Mouse (Mus musculus) CH12.LX (cell line): Measurements from ENCODE around the gene Klf3. TPM values are rescaled to one million over a fixed set of nuclear protein-coding genes. Genes with fewer than 3 reads are reported as not detected.

Experiments
- DNase-seq: peaks from one replicate; pipeline ENCODE4 v3.0.0-alpha.2; 2013; ENCODE audit errors: extremely low read depth
- H3K27ac ChIP-seq: 2 replicates; pipeline ENCODE4 v1.5.1; 2012; ENCODE audit warnings: low read depth, mild to moderate bottlenecking, control low read depth, moderate library complexity; ENCODE audit not compliant: insufficient read depth
- H3K27me3 ChIP-seq: replicated peaks from 2 replicates; pipeline ENCODE3; 2012; ENCODE audit warnings: inconsistent platforms
- H3K36me3 ChIP-seq, 2 experiments: replicated peaks in 1 of 2; 2 replicates each; pipeline versions ENCODE3 to v1.6.1; 2012; ENCODE audit warnings: inconsistent platforms in 1 of 2, low read length in 1 of 2, mild to moderate bottlenecking in 1 of 2, mixed read lengths in 1 of 2, moderate library complexity in 1 of 2; ENCODE audit not compliant: control insufficient read depth in 1 of 2, insufficient read depth in 1 of 2
- H3K4me1 ChIP-seq, 2 experiments: 2 replicates each; pipeline ENCODE4 v1.6.1; 2012; ENCODE audit warnings: inconsistent platforms in 1 of 2, moderate library complexity in 1 of 2; ENCODE audit not compliant: insufficient read depth in 2 of 2, control insufficient read depth in 1 of 2
- H3K4me2 ChIP-seq: 2 replicates; pipeline ENCODE4 v1.6.1; 2012; ENCODE audit warnings: low read depth, mild to moderate bottlenecking, control low read depth; ENCODE audit not compliant: poor library complexity, insufficient read depth, severe bottlenecking
- H3K4me3 ChIP-seq, 3 experiments: fragments of 150-350 bp in 1 of 3; sonication (generic) in 1 of 3; replicated peaks in 1 of 3; 2 replicates each; pipeline versions ENCODE3 to v1.5.1; 2011 to 2012; ENCODE audit warnings: low read depth in 2 of 3, low read length in 2 of 3, mild to moderate bottlenecking in 2 of 3, moderate library complexity in 2 of 3, control low read depth in 1 of 3, improper control_type of control experiment in 1 of 3, inconsistent platforms in 1 of 3, mixed read lengths in 1 of 3; ENCODE audit not compliant: poor library complexity in 1 of 3
- H3K79me2 ChIP-seq: replicated peaks from 2 replicates; pipeline ENCODE4 v1.6.1; 2012; ENCODE audit warnings: mild to moderate bottlenecking, moderate library complexity; ENCODE audit not compliant: control insufficient read depth, poor library complexity, insufficient read depth, severe bottlenecking; ENCODE audit errors: extremely low read depth
- H3K9ac ChIP-seq: 2 replicates; pipeline ENCODE4 v1.6.1; 2012; ENCODE audit warnings: low read depth, mild to moderate bottlenecking, control low read depth, moderate library complexity; ENCODE audit not compliant: insufficient read depth
- H3K9me3 ChIP-seq: replicated peaks from 2 replicates; pipeline ENCODE3; 2012; ENCODE audit warnings: low read length, inconsistent platforms, mixed read lengths
- BHLHE40 ChIP-seq: IDR thresholded peaks from 2 replicates; pipeline ENCODE4 v1.6.1; 2011; ENCODE audit warnings: mild to moderate bottlenecking, low read depth, low read length, improper control_type of control experiment
- CHD2 ChIP-seq: IDR thresholded peaks from 2 replicates; pipeline ENCODE4 v1.6.1; 2011; ENCODE audit warnings: low read length, improper control_type of control experiment
- EP300 ChIP-seq: IDR thresholded peaks from 2 replicates; pipeline ENCODE4 v1.6.1; 2011; ENCODE audit warnings: low read length, improper control_type of control experiment
- GABPA ChIP-seq: IDR thresholded peaks from 2 replicates; pipeline ENCODE4 v1.6.1; 2012; ENCODE audit warnings: low read depth, low read length, improper control_type of control experiment, inconsistent platforms; ENCODE audit not compliant: insufficient replicate concordance
- JUND ChIP-seq: conservative IDR thresholded peaks from 2 replicates; pipeline ENCODE4 v1.6.1; 2011; ENCODE audit warnings: low read depth, low read length, improper control_type of control experiment
- KAT2A ChIP-seq: IDR thresholded peaks from 2 replicates; pipeline ENCODE4 v1.6.1; 2012; ENCODE audit warnings: low read length, improper control_type of control experiment, inconsistent platforms; ENCODE audit not compliant: insufficient replicate concordance
- MAFK ChIP-seq: IDR thresholded peaks from 2 replicates; pipeline ENCODE4 v1.6.1; 2011; ENCODE audit warnings: low read length, improper control_type of control experiment; ENCODE audit not compliant: insufficient replicate concordance
- MAZ ChIP-seq: IDR thresholded peaks from 2 replicates; pipeline ENCODE4 v1.6.1; 2012; ENCODE audit warnings: low read depth, mild to moderate bottlenecking, inconsistent platforms, low read length, improper control_type of control experiment, moderate library complexity
- MYC ChIP-seq: IDR thresholded peaks from 2 replicates; pipeline ENCODE4 v1.6.1; 2011; ENCODE audit warnings: low read depth, mild to moderate bottlenecking, improper control_type of control experiment, low read length
- POLR2A ChIP-seq: IDR thresholded peaks from 2 replicates; pipeline ENCODE4 v1.6.1; 2011; ENCODE audit warnings: low read depth, mild to moderate bottlenecking, improper control_type of control experiment, low read length
- RCOR1 ChIP-seq: conservative IDR thresholded peaks from 2 replicates; pipeline ENCODE4 v1.6.1; 2012; ENCODE audit warnings: low read depth, mild to moderate bottlenecking, inconsistent platforms, low read length, improper control_type of control experiment
- SIN3A ChIP-seq: IDR thresholded peaks from 2 replicates; pipeline ENCODE4 v1.6.1; 2012; ENCODE audit warnings: low read length, improper control_type of control experiment, inconsistent platforms
- SMC3 ChIP-seq: IDR thresholded peaks from 2 replicates; pipeline ENCODE4 v1.6.1; 2011; ENCODE audit warnings: low read depth, low read length, improper control_type of control experiment
- TBP ChIP-seq: conservative IDR thresholded peaks from 2 replicates; pipeline ENCODE4 v1.6.1; 2011; ENCODE audit warnings: low read depth, low read length, improper control_type of control experiment
- UBTF ChIP-seq: IDR thresholded peaks from 2 replicates; pipeline ENCODE4 v1.6.1; 2012; ENCODE audit warnings: low read depth, mild to moderate bottlenecking, inconsistent platforms, low read length, improper control_type of control experiment, moderate library complexity
- USF1 ChIP-seq: IDR thresholded peaks from 2 replicates; pipeline ENCODE4 v1.6.1; 2014; ENCODE audit warnings: low read depth, mild to moderate bottlenecking, inconsistent platforms, low read length, improper control_type of control experiment
- USF2 ChIP-seq: conservative IDR thresholded peaks from 2 replicates; pipeline ENCODE4 v1.6.1; 2011; ENCODE audit warnings: low read depth, low read length, improper control_type of control experiment
- ZC3H11A ChIP-seq: IDR thresholded peaks from 2 replicates; pipeline ENCODE4 v1.6.1; 2012; ENCODE audit warnings: low read depth, mild to moderate bottlenecking, inconsistent platforms, low read length, improper control_type of control experiment
- ZKSCAN1 ChIP-seq: IDR thresholded peaks from 2 replicates; pipeline ENCODE4 v1.6.1; 2012; ENCODE audit warnings: low read depth, inconsistent platforms, low read length, improper control_type of control experiment, borderline replicate concordance
- ZMIZ1 ChIP-seq: IDR thresholded peaks from 2 replicates; pipeline ENCODE4 v1.6.1; 2012; ENCODE audit warnings: low read depth, mild to moderate bottlenecking, inconsistent platforms, low read length, improper control_type of control experiment
- dilution Hi-C: fragments of 300-500 bp; cut with MboI; formaldehyde crosslinking; loops from 2 replicates; pipeline ENCODE4 v1.14.3; 2020; ENCODE audit warnings: low sequenced_read_pairs; ENCODE audit not compliant: extremely low pct_unique_long_range_greater_than_20kb, extremely low pct_ligation_motif_present
- in situ Hi-C: fragments of 300-500 bp; cut with MboI; formaldehyde crosslinking; loops from 3 replicates; pipeline ENCODE4 v1.14.3; 2019; ENCODE audit warnings: low sequenced_read_pairs, low pct_ligation_motif_present, low pct_unique_long_range_greater_than_20kb, mixed read lengths
- polyA plus RNA-seq: library from polyadenylated mRNA; unstranded; fragments of >175 nt; gene quantifications from 2 replicates; pipeline ENCODE4 v1.2.1, GENCODE M21; 2012; ENCODE audit warnings: low read depth; ENCODE audit not compliant: insufficient read length
- total RNA-seq, 2 experiments: library from RNA; depleted of rRNA; stranded (reverse); fragments of 300-350 nt in 1 of 2; fragments of >200 nt in 1 of 2; gene quantifications; 2 replicates each; pipeline ENCODE4 v1.2.3; 2012 to 2014

Gene Klf3
- total and polyA plus RNA-seq, 3 experiments = 0.40 to 4.4 (median 0.64) TPM

DNA sequence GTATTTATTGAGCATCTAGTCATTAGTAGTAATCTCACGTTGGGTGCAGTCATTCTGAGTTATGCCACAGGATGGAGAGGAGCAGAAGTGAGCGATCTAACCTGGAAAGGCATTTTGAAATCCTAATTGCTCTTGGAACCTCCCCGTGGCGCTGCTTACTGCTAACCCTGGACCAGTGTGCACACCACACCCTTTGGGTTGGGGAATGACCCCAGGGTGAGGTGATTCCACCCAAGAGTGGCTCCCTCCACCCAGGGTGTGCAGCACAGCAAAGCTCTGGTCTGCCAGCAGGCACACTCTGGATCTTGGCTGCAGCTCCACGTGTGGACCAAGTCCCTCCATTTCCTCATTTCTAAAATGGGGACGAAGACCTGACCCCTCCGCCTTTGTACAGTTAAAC lies 6.1 kb downstream of the Klf3 start:
- Histone ChIP-seq H3K36me3 (no peaks in the 10 kb centered on the region), H3K27ac (no peak overlapping the region), H3K9ac (no peak overlapping the region), H3K9me3 (no peaks in the 10 kb centered on the region), H3K4me1 (peaks cover 9 to 62% of the 10 kb centered on the region in 2 experiments; a peak in 3 of 4 replicates), H3K79me2 (no peaks in the 10 kb centered on the region), H3K4me2 (no peak overlapping the region), H3K4me3 (no peak overlapping the region), H3K27me3 (no peaks in the 10 kb centered on the region)
- in situ Hi-C loops (no loop called here), dilution Hi-C loops (no loop called here)
- TF ChIP-seq POLR2A (no peak), KAT2A (no peak), ZMIZ1 (no peak), EP300 (no peak), GABPA (no peak), BHLHE40 (no peak), SIN3A (no peak), USF1 (no peak), MAFK (no peak), MYC (no peak), CHD2 (no peak), USF2 (no peak), ZC3H11A (no peak), ZKSCAN1 (no peak), RCOR1 (no peak), SMC3 (no peak), JUND (no peak)
- no peak for DNase-seq

DNA sequence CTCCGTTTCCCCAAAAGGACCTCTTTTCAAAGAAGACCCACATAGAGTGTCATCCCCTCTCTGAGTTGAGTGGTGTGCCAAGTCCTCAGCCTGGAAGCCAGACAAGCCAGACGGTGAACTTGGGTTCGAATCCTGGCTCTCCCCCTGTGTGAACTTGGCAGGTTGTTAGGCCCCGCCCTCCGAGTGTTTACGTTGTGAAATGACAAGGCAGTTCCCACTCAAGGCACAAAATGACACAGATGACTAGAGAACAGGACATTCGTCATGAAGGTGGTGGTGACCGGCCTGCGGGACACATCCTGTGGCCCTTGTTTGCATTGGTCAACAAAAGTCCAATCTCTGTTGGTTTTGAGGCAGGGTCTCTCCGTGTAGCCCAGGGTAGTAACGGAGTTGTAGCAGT lies 6.7 kb downstream of the Klf3 start:
- Histone ChIP-seq H3K9ac (no peak overlapping the region), H3K27me3 (no peaks in the 10 kb centered on the region), H3K36me3 (no peaks in the 10 kb centered on the region), H3K4me1 (peaks cover 9 to 62% of the 10 kb centered on the region in 2 experiments; a peak in 3 of 4 replicates), H3K9me3 (no peaks in the 10 kb centered on the region), H3K4me2 (no peak overlapping the region), H3K79me2 (no peaks in the 10 kb centered on the region), H3K4me3 (no peak overlapping the region), H3K27ac (no peak overlapping the region)
- in situ Hi-C loops = loop anchor here (5.0 kb wide), 2 partner anchors 303 to 423 kb away; no protein-coding TSS in a partner anchor
- TF ChIP-seq ZKSCAN1 (no peak), UBTF (no peak), TBP (no peak), MAZ (no peak), RCOR1 (no peak), SIN3A (no peak)
- DNase-seq = no peak
- dilution Hi-C loops = no loop called here
